Mouse (Mus musculus) megakaryocyte-erythroid progenitor cell, adult 5 weeks (primary cell): ENCODE results near the gene Jmjd6. TPM values are rescaled to one million over a fixed set of nuclear protein-coding genes. Genes with fewer than 3 reads are reported as not detected.

ENCODE experiments used
- polyA plus RNA-seq: library from polyadenylated mRNA; stranded (reverse); fragments of >175 nt; gene quantifications from 2 replicates; pipeline ENCODE4 v1.2.3, GENCODE M21; 2012

Gene Jmjd6
- 65.2 and 71.5 TPM in 2 replicates for polyA plus RNA-seq

DNA sequence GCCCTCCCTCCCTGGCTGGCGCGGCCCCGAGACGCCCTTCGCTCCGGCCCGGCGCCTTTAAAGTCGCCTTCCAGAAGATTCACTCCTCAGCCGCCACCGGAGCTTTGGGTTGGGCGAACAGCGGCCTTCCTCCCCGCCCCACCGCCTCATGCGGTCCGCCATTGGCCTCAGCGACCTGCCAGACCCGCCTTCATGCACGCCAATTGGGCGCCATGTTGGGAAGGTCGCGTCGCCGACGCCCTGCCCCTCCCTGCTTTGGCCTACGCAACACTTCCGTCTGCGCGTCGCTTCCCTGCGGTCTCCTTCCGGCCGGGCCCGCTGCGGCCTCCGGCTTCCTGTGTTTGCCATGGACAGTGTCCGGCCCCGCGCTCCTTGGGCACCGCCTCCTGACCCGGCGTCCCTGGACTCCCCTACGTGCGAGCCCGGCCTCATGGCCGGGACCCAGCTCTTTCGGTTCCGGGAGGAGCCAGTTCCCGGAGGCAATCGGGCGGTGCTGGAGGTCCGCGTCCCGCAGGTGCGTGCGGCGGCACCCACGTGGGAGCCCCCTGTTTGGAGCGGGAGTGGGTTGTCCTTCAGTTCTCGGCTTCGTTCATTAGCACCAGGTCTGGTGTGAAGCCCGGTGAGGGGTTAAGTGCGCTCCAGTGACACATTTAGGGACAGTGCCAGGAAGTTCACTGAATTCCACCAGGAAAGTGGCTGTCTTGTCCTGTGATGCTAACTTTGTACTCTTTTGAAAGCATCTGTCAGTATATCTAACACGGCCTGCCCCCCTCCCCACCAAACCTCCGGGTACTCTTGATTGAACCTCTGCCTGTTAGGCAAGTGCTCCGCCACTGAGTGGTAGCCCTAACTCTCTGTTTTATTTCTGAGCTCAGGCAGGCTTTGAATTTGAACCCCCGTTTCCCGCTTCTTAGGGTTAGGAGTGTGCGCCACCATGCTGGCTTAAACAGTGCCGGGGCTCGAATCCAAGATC, at the start of gene Jmjd6, which contains the start of gene Mettl23:
Gene Jmjd6 (minus strand): TSS at position 189 of the 973 bp plus-strand sequence.
Gene Mettl23 (plus strand): TSS at position 18 of the 973 bp plus-strand sequence.

DNA sequence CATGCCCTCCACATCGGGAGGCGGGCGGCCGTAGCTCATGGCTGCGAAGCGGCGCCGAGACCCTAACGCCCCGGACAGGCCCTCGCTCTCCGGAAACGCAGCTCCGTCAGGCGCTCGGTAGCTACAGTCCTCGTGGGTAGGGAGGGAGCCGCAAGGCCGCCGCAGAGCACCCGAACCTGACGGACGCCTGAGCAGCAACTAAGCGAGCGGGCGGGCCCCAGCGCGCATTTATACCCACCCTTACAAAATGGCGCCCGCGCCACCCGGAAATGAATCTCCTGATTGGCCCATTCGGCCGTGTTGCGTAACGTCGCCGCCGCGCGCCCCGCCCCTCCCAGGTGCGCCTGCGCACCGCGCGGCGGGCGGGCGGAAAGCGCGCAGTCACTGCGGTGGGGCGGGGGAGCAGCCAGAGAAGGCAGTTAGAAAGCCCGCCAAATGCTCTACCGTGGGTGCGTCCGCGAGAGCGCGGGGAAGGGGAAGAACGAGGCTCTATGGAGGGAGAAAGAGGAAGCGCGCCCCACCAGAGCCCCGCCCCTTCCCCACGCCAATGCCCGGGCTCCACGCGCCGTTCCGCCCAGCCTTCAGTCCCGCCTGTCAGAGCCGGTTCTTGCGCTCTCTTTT, 9.8 kb upstream of the Jmjd6 start, which contains the start of gene Srsf2:
Gene Srsf2 (minus strand): TSS at position 204 of the 621 bp plus-strand sequence.

DNA sequence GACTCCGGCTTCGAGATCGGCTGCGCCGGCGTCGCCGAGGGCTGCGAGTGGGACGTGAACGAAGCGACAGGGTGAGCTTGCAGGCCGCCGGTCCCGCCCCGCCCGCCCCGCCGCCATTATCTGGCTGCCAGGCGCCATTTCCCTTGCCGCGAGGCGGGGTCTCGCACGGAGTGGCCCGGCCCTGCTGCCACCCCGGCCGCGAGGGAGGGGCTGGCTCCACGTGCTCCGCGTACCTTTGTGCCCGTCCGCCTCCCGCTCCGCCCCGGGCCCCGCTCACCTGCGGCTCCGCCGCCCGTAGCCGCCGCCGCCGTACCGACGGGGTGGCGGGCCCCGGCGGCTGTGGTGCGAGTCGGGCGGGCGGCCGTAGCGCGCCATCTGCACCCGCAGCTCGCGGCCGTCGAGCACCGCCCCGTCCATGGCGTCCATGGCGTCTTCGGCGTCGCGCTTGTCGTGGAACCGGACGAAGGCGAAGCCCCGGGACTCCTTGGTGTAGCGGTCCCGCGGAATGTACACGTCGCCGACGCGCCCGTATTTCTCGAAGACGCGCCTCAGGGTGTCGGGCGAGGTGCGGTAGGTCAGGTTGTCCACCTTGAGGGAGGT, 9.1 kb upstream of the Jmjd6 start, which contains the start of gene Mfsd11:
Gene Mfsd11 (plus strand): TSS at position 150 of the 600 bp plus-strand sequence.

GRCm38 (mm10) chr11:116827534-116828165, 15.6 kb downstream of the Jmjd6 start, which contains the start of gene Mxra7:
Gene Mxra7 (minus strand): TSS chr11:116828046.

Other genes with a start within 250 kb of the Jmjd6 start
- 25.8 and 32.5 TPM in 2 replicates for gene Rhbdf2, start 216.4 kb downstream of the Jmjd6 start, polyA plus RNA-seq
- gene Prcd, start 189.9 kb downstream of the Jmjd6 start, polyA plus RNA-seq = not detected in 2 replicates
- gene Cygb, start 189.1 kb downstream of the Jmjd6 start, polyA plus RNA-seq = 0.11 and 0.12 TPM in 2 replicates
- not detected in 2 replicates for gene St6galnac1, start 67.9 kb downstream of the Jmjd6 start, polyA plus RNA-seq
- gene Mxra7, start 15.4 kb downstream of the Jmjd6 start, polyA plus RNA-seq = 1.9 and 3.2 TPM in 2 replicates
- gene Mettl23, start 171 bp downstream of the Jmjd6 start, polyA plus RNA-seq = 18.4 and 22.2 TPM in 2 replicates
- 13.9 and 16.1 TPM in 2 replicates for gene Mfsd11, start 9.0 kb upstream of the Jmjd6 start, polyA plus RNA-seq
- gene Srsf2, start 9.6 kb upstream of the Jmjd6 start, polyA plus RNA-seq = 1,376 and 1,382 TPM in 2 replicates
- not detected in 2 replicates for gene Mgat5b, start 75.4 kb upstream of the Jmjd6 start, polyA plus RNA-seq